Mouse (Mus musculus) brain, embryonic 14.5 days (tissue): ENCODE data around the gene Map3k4. TPM values are rescaled to one million over a fixed set of nuclear protein-coding genes. Genes with fewer than 3 reads are reported as not detected.

Source experiments
- DNase-seq: peaks from one replicate; pipeline ENCODE4 v3.0.0-alpha.2; 2011; ENCODE audit warnings: low read depth
- CTCF ChIP-seq: fragments of 200-500 bp; IDR thresholded peaks from 2 replicates; pipeline ENCODE4 v1.5.1; 2012; ENCODE audit warnings: inconsistent platforms, mild to moderate bottlenecking, moderate library complexity, borderline replicate concordance; ENCODE audit not compliant: insufficient read depth, insufficient read length; ENCODE audit errors: extremely low read depth
- POLR2A ChIP-seq: fragments of 200-500 bp; IDR thresholded peaks from 2 replicates; pipeline ENCODE4 v1.6.1; 2012; ENCODE audit warnings: mild to moderate bottlenecking, inconsistent platforms, borderline replicate concordance; ENCODE audit not compliant: poor library complexity, insufficient read depth, insufficient read length, severe bottlenecking; ENCODE audit errors: extremely low read depth
- polyA plus RNA-seq: library from polyadenylated mRNA; depleted of rRNA; stranded (reverse); fragments of >200 nt; gene quantifications from 2 replicates; pipeline ENCODE4 v1.2.3, GENCODE M21; 2012

Gene Map3k4
- polyA plus RNA-seq, 1 experiment: 28.6 TPM

DNA sequence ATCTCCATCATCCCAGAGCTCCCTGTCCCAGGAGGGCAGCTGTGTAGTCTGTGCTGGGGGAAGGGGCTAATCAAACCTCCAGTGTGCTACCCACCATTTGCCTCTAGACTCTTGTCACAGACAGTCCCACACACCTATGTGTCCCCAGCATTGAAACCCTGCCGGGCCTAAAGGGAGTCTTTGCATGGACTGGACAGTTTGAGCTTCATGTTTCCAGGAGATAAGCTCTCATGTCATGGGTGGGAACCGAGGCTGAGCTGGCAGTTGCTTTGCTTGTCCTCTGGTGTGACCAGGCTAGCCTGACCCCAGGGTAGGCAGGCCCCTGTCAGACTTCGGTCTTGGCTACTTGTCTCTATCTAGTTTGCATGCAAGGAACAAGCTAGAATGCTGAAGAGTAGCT, 112.3 kb downstream of the Map3k4 start:
- no peak for TF ChIP-seq POLR2A
- no peak for DNase-seq

DNA sequence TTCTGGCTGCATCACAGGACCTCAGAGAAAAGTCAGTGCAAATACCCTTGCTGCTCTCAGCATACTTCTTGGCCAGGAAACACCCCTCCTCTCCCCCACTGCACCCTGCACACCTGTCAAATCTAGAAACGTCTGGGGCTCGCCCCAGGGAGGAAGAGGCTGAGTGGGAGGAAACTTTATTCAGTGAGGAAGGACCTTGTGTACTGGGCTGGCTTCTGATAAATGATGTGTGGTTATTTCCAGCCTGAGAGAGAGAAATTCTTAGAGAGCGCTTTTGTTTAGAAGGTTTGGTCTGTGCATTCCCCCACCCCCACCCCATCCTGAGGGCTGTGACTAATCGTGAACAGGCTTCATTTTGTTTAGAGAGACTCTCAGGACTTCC, 112.9 kb downstream of the Map3k4 start:
- peak; percentile 44 for DNase-seq

DNA sequence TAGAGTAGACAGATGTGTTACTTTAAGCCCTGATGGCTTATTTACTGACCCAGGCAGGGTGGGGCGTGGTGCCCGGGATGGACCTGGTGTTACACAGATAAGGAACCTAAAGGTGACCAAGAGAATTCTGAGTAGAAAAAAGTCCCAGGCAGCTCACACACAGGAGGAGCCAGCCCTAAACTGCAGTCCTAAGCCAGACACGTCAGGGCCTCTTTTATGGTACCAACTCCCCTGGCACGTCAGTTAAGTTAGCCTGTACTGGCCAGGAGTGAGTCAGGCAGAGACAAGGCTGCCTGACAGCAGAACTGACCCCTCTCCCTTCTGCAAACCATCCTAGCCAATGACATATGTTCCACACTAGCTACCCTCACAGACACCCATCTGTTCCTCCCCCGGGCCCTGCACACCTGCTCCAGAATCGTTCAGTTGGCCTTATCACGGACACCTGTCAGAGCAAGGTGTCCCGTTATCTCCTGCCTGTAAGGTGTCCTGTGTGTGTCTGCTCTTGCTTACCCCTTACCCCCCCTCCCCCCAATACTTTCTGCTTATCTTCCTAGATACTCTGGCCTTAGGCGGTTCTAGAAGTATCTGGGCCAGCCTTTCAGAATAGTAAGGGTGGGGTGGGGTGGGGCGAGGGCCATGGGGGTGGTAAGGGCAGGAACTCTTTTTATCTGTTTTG, 113.4 kb downstream of the Map3k4 start:
- TF ChIP-seq POLR2A (no peak), CTCF (no peak)
- no peak for DNase-seq

More for the DNA sequence above, 112.9 kb downstream of the Map3k4 start:
- TF ChIP-seq CTCF: no peak
- TF ChIP-seq POLR2A: no peak

DNA sequence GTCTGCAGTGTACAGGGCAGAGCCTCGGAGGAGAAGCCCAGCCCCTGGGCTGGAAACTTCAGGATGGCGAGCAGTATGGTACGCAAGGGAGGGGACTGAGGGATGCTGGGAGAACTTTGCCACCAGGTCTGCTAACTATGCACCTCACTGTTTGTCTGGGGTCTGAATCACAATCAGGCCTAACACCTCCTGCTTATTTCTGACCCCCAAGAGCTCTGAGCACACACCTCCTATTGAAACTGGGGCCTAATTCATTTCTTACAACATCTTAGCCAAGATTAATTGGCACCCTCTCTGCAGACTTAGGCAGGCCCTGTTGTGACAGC, 113.9 kb downstream of the Map3k4 start:
- TF ChIP-seq CTCF: no peak
- no peak for TF ChIP-seq POLR2A
- peak; percentile 48 for DNase-seq

DNA sequence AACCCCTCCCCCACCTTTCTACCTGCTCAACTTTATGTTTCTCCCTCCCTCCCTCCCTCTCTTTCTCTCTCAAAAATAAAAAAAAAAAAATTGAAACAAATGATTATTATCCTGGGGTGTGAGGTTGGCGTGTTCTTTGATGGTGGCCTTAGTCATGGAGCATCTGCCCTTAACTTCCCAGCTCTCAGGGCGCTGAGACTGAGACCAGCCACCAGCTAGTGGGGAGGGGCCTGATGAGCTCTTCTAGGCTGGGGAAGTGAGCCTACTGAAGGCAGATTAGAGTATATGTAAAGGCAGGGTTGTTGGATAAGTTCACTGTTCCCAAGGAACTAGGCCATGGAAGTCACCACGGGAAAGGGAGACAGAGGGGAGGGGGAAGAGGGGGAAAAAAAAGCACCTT, 114.3 kb downstream of the Map3k4 start:
- no peak for DNase-seq
- TF ChIP-seq CTCF (no peak), POLR2A (no peak)

DNA sequence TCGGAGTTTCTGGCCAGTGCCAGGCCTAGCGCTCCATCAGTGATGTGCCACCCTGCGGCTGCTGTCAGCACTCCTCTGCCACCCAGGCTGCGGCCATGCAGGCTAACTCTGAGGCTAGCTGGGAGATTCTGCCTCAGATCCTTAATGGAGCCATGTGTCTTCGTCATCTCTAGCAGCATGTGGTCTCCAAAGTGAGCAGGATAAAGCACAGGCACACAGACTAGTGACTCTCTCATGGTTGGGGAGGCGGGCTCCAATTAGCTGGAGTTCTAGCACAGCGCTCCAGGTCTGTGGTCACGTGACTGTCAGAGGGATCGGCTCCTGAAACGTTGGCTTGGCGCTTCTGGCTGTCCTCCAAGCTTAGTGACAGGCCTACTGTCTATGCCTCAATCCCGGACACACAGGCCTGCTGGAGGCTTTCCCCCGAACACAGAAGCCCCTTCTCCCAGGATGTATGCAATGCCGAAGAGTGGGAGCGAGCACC, 115.1 kb downstream of the Map3k4 start:
- peak; percentile 94 for DNase-seq
- TF ChIP-seq POLR2A (no peak), CTCF (no peak)

DNA sequence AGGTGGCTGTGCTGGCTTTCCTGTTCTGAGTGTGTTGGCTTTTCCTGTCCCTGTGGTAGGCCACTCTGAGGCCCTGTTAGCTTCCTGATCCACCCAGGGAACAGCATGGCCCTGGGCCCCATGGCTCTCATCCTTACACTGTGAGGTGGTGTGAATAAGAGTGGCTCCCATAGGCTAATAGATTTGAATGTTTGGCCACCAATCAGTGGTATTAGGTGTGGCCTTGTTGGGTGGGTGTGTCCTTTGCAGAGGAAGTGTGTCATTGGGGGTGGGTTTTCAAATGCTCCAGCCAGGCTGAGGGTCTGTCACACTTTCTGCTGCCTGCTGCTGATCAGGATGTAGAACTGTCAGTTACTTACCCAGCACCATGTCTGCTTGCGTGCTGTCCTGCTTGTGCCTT, 117.5 kb downstream of the Map3k4 start:
- no peak for TF ChIP-seq CTCF
- TF ChIP-seq POLR2A: no peak
- DNase-seq: no peak

DNA sequence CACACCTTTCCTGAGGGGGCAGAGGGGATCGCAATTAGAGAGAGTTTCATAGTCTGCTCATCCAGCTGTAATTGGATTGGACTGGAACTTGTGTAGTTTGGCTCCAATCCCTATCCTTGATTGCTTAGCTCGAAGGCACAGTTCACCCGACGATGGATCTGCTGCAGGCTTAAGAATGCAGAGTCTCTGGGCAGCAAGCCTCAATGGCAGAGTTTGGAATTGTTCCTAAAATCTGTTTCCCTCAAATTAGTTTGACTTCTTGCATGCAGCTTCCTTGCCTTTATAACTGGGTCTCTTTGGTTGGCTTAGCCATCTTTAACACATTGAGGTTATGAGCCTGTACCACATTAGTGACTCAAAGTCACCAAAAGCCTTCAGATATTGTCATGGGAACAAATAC, 118.7 kb downstream of the Map3k4 start:
- DNase-seq: peak; percentile 70
- TF ChIP-seq CTCF (no peak), POLR2A (no peak)

DNA sequence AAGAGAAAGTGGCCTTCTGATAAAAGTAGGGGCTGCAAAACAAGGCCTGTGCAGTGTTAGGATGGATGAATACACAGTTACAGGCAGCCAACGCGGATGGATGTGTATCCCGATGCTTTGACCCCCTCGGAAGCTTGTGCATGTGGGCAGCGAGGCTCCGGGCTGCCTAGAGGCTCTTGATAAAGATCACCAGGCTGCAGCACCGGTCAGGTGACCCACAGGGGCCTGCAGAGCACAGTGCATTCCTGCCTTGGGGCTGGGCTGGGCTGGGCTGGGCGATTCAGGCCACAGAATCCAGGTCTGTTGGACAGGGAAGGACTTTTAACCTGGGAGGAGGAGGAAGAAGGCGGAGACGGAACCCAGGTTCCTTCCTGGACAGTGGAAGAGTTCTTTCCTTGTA, 123.0 kb downstream of the Map3k4 start:
- TF ChIP-seq POLR2A (no peak), CTCF (no peak)
- no peak for DNase-seq

DNA sequence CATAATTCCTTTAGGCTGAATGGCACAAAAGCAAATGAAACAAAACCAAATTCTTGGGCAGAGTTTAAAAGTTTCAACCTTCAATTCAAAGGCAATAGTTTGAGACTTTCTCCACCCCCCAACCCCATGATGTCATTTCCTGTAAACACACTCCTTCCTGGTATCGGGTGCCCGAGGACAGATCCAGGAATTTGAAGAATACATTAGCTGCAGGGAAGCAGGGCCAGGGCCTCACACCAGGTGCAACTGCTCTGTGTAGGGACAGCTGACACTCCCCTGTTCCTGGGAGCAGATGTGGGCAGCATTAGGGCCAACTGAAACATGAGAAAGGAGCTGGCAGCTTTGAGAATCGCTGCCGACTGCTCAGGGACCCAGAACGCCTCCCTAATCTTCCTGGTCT, 123.5 kb downstream of the Map3k4 start:
- DNase-seq: no peak

DNA sequence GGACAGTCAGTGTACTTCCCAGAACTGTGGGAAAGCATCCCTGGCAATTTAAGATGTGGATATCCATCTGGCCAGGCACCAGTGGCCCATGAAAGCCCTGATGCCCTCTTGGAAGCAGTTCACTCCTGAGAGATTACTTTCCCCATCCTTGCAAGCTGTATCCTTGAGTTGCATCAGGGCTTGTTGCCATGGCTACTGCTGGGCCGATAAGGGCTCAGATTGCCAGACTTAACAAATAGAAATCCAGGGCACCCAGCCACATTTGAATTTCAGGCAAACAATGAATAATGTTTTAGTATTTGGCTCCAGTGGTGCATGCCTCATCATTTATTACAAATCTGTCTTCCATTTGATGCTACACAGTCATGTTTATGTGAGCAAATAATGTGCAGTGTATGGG, 130.8 kb downstream of the Map3k4 start:
- DNase-seq: peak; percentile 83
- no peak for TF ChIP-seq POLR2A

More for the DNA sequence above, 123.5 kb downstream of the Map3k4 start:
- TF ChIP-seq POLR2A (no peak), CTCF (no peak)

DNA sequence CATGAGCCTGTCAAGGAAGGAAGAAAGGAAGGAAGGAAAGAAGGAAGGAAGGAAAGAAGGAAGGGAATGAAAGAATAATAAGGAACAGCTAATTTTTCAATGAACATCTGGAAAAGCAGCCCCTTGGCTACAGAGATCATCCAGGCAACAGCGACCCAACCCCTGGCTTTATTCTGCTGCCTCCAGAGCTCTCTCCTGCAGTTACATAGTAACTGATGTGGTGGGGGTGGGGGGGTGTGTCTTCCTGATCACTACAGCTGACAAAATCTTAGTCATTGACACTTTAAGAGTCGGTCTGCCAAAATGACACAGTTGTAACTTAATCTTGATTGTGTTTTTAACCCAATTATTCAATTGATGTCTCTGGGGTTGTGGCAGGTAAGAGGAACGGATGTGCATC, 132.3 kb downstream of the Map3k4 start:
- TF ChIP-seq POLR2A (no peak), CTCF (no peak)
- DNase-seq: no peak
